Mouse (Mus musculus) CH12.LX (cell line): ENCODE results near the gene Ly75. TPM values are rescaled to one million over a fixed set of nuclear protein-coding genes. Genes with fewer than 3 reads are reported as not detected.

Experiments
- DNase-seq: peaks from one replicate; pipeline ENCODE4 v3.0.0-alpha.2; 2013; ENCODE audit errors: extremely low read depth
- H3K27ac ChIP-seq: 2 replicates; pipeline ENCODE4 v1.5.1; 2012; ENCODE audit warnings: low read depth, mild to moderate bottlenecking, control low read depth, moderate library complexity; ENCODE audit not compliant: insufficient read depth
- H3K27me3 ChIP-seq: replicated peaks from 2 replicates; pipeline ENCODE3; 2012; ENCODE audit warnings: inconsistent platforms
- H3K36me3 ChIP-seq, 2 experiments: replicated peaks in 1 of 2; 2 replicates each; pipeline versions ENCODE3 to v1.6.1; 2012; ENCODE audit warnings: inconsistent platforms in 1 of 2, low read length in 1 of 2, mild to moderate bottlenecking in 1 of 2, mixed read lengths in 1 of 2, moderate library complexity in 1 of 2; ENCODE audit not compliant: control insufficient read depth in 1 of 2, insufficient read depth in 1 of 2
- H3K4me1 ChIP-seq, 2 experiments: 2 replicates each; pipeline ENCODE4 v1.6.1; 2012; ENCODE audit warnings: inconsistent platforms in 1 of 2, moderate library complexity in 1 of 2; ENCODE audit not compliant: insufficient read depth in 2 of 2, control insufficient read depth in 1 of 2
- H3K4me2 ChIP-seq: 2 replicates; pipeline ENCODE4 v1.6.1; 2012; ENCODE audit warnings: low read depth, mild to moderate bottlenecking, control low read depth; ENCODE audit not compliant: poor library complexity, insufficient read depth, severe bottlenecking
- H3K4me3 ChIP-seq, 3 experiments: fragments of 150-350 bp in 1 of 3; sonication (generic) in 1 of 3; replicated peaks in 1 of 3; 2 replicates each; pipeline versions ENCODE3 to v1.5.1; 2011 to 2012; ENCODE audit warnings: low read depth in 2 of 3, low read length in 2 of 3, mild to moderate bottlenecking in 2 of 3, moderate library complexity in 2 of 3, control low read depth in 1 of 3, improper control_type of control experiment in 1 of 3, inconsistent platforms in 1 of 3, mixed read lengths in 1 of 3; ENCODE audit not compliant: poor library complexity in 1 of 3
- H3K79me2 ChIP-seq: replicated peaks from 2 replicates; pipeline ENCODE4 v1.6.1; 2012; ENCODE audit warnings: mild to moderate bottlenecking, moderate library complexity; ENCODE audit not compliant: control insufficient read depth, poor library complexity, insufficient read depth, severe bottlenecking; ENCODE audit errors: extremely low read depth
- H3K9ac ChIP-seq: 2 replicates; pipeline ENCODE4 v1.6.1; 2012; ENCODE audit warnings: low read depth, mild to moderate bottlenecking, control low read depth, moderate library complexity; ENCODE audit not compliant: insufficient read depth
- H3K9me3 ChIP-seq: replicated peaks from 2 replicates; pipeline ENCODE3; 2012; ENCODE audit warnings: low read length, inconsistent platforms, mixed read lengths
- CHD1 ChIP-seq: IDR thresholded peaks from 2 replicates; pipeline ENCODE4 v1.6.1; 2012; ENCODE audit warnings: low read depth, low read length, improper control_type of control experiment, inconsistent platforms
- CHD2 ChIP-seq: IDR thresholded peaks from 2 replicates; pipeline ENCODE4 v1.6.1; 2011; ENCODE audit warnings: low read length, improper control_type of control experiment
- E2F4 ChIP-seq: IDR thresholded peaks from 2 replicates; pipeline ENCODE4 v1.6.1; 2011; ENCODE audit warnings: low read depth, low read length, improper control_type of control experiment; ENCODE audit not compliant: insufficient replicate concordance
- RAD21 ChIP-seq: IDR thresholded peaks from 2 replicates; pipeline ENCODE4 v1.6.1; 2011; ENCODE audit warnings: low read depth, mild to moderate bottlenecking, low read length, improper control_type of control experiment, moderate library complexity
- TBP ChIP-seq: conservative IDR thresholded peaks from 2 replicates; pipeline ENCODE4 v1.6.1; 2011; ENCODE audit warnings: low read depth, low read length, improper control_type of control experiment
- ZMIZ1 ChIP-seq: IDR thresholded peaks from 2 replicates; pipeline ENCODE4 v1.6.1; 2012; ENCODE audit warnings: low read depth, mild to moderate bottlenecking, inconsistent platforms, low read length, improper control_type of control experiment
- dilution Hi-C: fragments of 300-500 bp; cut with MboI; formaldehyde crosslinking; loops from 2 replicates; pipeline ENCODE4 v1.14.3; 2020; ENCODE audit warnings: low sequenced_read_pairs; ENCODE audit not compliant: extremely low pct_unique_long_range_greater_than_20kb, extremely low pct_ligation_motif_present
- in situ Hi-C: fragments of 300-500 bp; cut with MboI; formaldehyde crosslinking; loops from 3 replicates; pipeline ENCODE4 v1.14.3; 2019; ENCODE audit warnings: low sequenced_read_pairs, low pct_ligation_motif_present, low pct_unique_long_range_greater_than_20kb, mixed read lengths
- polyA plus RNA-seq: library from polyadenylated mRNA; unstranded; fragments of >175 nt; gene quantifications from 2 replicates; pipeline ENCODE4 v1.2.1, GENCODE M21; 2012; ENCODE audit warnings: low read depth; ENCODE audit not compliant: insufficient read length
- total RNA-seq, 2 experiments: library from RNA; depleted of rRNA; stranded (reverse); fragments of 300-350 nt in 1 of 2; fragments of >200 nt in 1 of 2; gene quantifications; 2 replicates each; pipeline ENCODE4 v1.2.3; 2012 to 2014

Ly75 gene
- total and polyA plus RNA-seq, 3 experiments: 10.6 to 32.2 (median 13.8) TPM

- H3K79me2 ChIP-seq: no peaks in the 10 kb centered on the region
- H3K4me2 ChIP-seq: no peak overlapping the region
- dilution Hi-C loops: no loop called here
- in situ Hi-C loops: no loop called here
- peaks cover 7 to 34% of the 10 kb centered on the region in 2 experiments for H3K36me3 ChIP-seq
- no peak overlapping the region for H3K9ac ChIP-seq
- H3K4me3 ChIP-seq: no peak overlapping the region
- peaks cover 0 to 11% of the 10 kb centered on the region in 2 experiments; a peak in 1 of 4 replicates for H3K4me1 ChIP-seq
- H3K9me3 ChIP-seq: no peaks in the 10 kb centered on the region
- DNase-seq: no peak
- TF ChIP-seq E2F4 (no peak), TBP (no peak), CHD2 (no peak), RAD21 (no peak), CHD1 (no peak), ZMIZ1 (no peak)
- no peaks in the 10 kb centered on the region for H3K27me3 ChIP-seq
- H3K27ac ChIP-seq: no peak overlapping the region
Observed at GRCm38 (mm10) chr2:60252782-60253181, 130.3 kb downstream of the Ly75 start.

Other genes starting within 250 kb of the Ly75 start
- 27.6 and 31.9 TPM in 2 replicates for gene Baz2b, start 173.5 kb downstream of the Ly75 start, total RNA-seq (2012; rRNA removed)
- 17.3 and 17.5 TPM in 2 replicates for gene Baz2b, start 173.5 kb downstream of the Ly75 start, total RNA-seq (2014; rRNA removed)
- gene Baz2b, start 173.5 kb downstream of the Ly75 start, polyA plus RNA-seq: 36.3 and 40.1 TPM in 2 replicates
- 40.0 and 44.5 TPM in 2 replicates for gene March7, start 173.4 kb downstream of the Ly75 start, total RNA-seq (2012; rRNA removed)
- 121 and 149 TPM in 2 replicates for gene March7, start 173.4 kb downstream of the Ly75 start, total RNA-seq (2014; rRNA removed)
- 52.1 and 53.7 TPM in 2 replicates for gene March7, start 173.4 kb downstream of the Ly75 start, polyA plus RNA-seq
- gene Cd302, start 98.8 kb downstream of the Ly75 start, total RNA-seq (2012; rRNA removed): not detected in 2 replicates
- not detected in 2 replicates for gene Cd302, start 98.8 kb downstream of the Ly75 start, total RNA-seq (2014; rRNA removed)
- not detected in 2 replicates for gene Cd302, start 98.8 kb downstream of the Ly75 start, polyA plus RNA-seq
- not detected in 2 replicates for gene Pla2r1, start 170.0 kb upstream of the Ly75 start, total RNA-seq (2012; rRNA removed)
- gene Pla2r1, start 170.0 kb upstream of the Ly75 start, total RNA-seq (2014; rRNA removed): not detected in 2 replicates
- not detected in 2 replicates for gene Pla2r1, start 170.0 kb upstream of the Ly75 start, polyA plus RNA-seq